8 mouse cellular contexts compared by ENCODE assay signal in the genomic region with DNA sequence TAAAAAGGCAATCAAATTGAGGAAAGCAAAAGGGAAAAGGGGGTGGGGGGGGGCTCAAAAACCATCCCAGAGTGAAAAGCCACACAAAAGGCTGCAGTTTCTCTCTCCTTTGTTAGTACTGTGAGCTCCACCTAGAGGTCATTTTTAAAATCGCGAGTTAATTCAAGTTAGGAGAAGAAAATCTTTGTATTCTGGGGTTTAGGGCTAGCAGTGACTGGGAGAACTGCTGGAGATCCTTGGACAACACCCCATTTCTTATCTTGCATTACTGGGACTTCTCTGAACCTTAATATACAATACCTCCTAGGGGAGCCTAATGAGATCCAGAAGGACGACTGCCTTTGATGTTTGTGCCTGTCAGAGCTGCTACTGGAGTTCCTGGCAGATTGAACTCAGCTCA.
DNase-seq lines count a peak whose midpoint lies in the region; ATAC-seq lines count a peak whose summit lies in the region.

No protein-coding gene starts in this region.

- H3K4me3 ChIP-seq in midbrain, embryonic 14.5 days (replicated peaks; ENCODE audit: low read depth, low read length) = no peak overlapping the region

- DNase-seq in frontal cortex, postnatal 10 days (ENCODE audit: low spot score in 2 of 2) = no peak
- DNase-seq in right cerebral cortex, adult 18-20 months = peak; percentile 14
- DNase-seq in right cerebral cortex, postnatal 25 days = no peak
- peak; percentile 56 for DNase-seq in forelimb bud, embryonic 11.5 days (ENCODE audit: low read depth, low spot score)
- peak; percentile 88 for DNase-seq in midbrain, embryonic 14.5 days
- DNase-seq in urinary bladder, postnatal 10 days (ENCODE audit: low spot score) = no peak
- DNase-seq in spleen, postnatal 36 days (ENCODE audit: low spot score in 2 of 2) = no peak

- WGBS in midbrain, embryonic 14.5 days = 9% methylated on average over 3 of the region's 3 CpGs

- H3K27me3 ChIP-seq in midbrain, embryonic 14.5 days (ENCODE audit: control insufficient read depth, insufficient read depth, low read length) = no peaks in the 10 kb centered on the region

- H3K4me2 ChIP-seq in midbrain, embryonic 14.5 days (ENCODE audit: low read length) = no peak overlapping the region

- ATAC-seq in frontal cortex, adult (ENCODE audit: low TSS enrichment) = peak; percentile 85
- peak; percentile 46; the same call in 1 of the 2 replicates for ATAC-seq in midbrain, embryonic 14.5 days (ENCODE audit: low FRiP score, low TSS enrichment)

- H3K36me3 ChIP-seq in midbrain, embryonic 14.5 days (ENCODE audit: control insufficient read depth, insufficient read depth, low read length) = no peaks in the 10 kb centered on the region

- no peaks in the 10 kb centered on the region for H3K4me1 ChIP-seq in midbrain, embryonic 14.5 days (ENCODE audit: control insufficient read depth, insufficient read depth, low read length)

- no peaks in the 10 kb centered on the region for H3K9me3 ChIP-seq in midbrain, embryonic 14.5 days (ENCODE audit: control insufficient read depth, low read length)

- H3K27ac ChIP-seq in midbrain, embryonic 14.5 days (replicated peaks; ENCODE audit: low read depth, low read length) = peak overlapping the region; percentile 64

- H3K9ac ChIP-seq in midbrain, embryonic 14.5 days (replicated peaks; ENCODE audit: low read length) = no peak overlapping the region

Comparison
In these comparisons a context has a peak if more than half of its experiments do, and no peak if none do; other contexts are left out.
1. DNase-seq: peak in right cerebral cortex, adult 18-20 months (single experiment), forelimb bud, embryonic 11.5 days (single experiment) and midbrain, embryonic 14.5 days (single experiment); none in frontal cortex, postnatal 10 days (0 of 2), right cerebral cortex, postnatal 25 days (single experiment), urinary bladder, postnatal 10 days (single experiment) and spleen, postnatal 36 days (0 of 2).